Mouse (Mus musculus) thymus, postnatal 36 days (tissue): ENCODE measurements around the gene Ell2.

Source experiments
- DNase-seq, 2 experiments: peaks; one replicate each; pipeline ENCODE4 v3.0.0; 2022; ENCODE audit warnings: mixed read lengths in 2 of 2

Ell2 gene

GRCm38 (mm10) chr13:75818945-75819706, 112.6 kb downstream of the Ell2 start:
- DNase-seq, result no peak

GRCm38 (mm10) chr13:75819898-75820297, 113.3 kb downstream of the Ell2 start:
- no peak for DNase-seq
